Mouse (Mus musculus) left cerebral cortex, adult 6 months (tissue): ENCODE results near the gene Gm9817. TPM values are rescaled to one million over a fixed set of nuclear protein-coding genes. Genes with fewer than 3 reads are reported as not detected.

Experiments
- long read RNA-seq, 2 experiments: library from polyadenylated mRNA; unstranded; transcript quantifications; one replicate each; pipeline ENCODE4 v2.0.0; 2019 to 2020
- polyA plus RNA-seq: library from polyadenylated mRNA; unstranded; fragments of <200 nt; fragmentation: Nextera tagmentation; gene quantifications from 2 replicates; pipeline ENCODE4 v1.2.3, GENCODE M21; 2021

Gm9817 gene
- 0.05 TPM in 1 of 2 replicates, not detected in the other for polyA plus RNA-seq
- long read RNA-seq, experiment 1 = 0 reads
- long read RNA-seq, experiment 2 = 0 reads

GRCm38 (mm10) chr13:45078392-45078791 lies at the start of gene Gm9817:
Gene Gm9817, plus strand, starts transcription at chr13:45078692.

Other genes starting within 250 kb of the Gm9817 start
- gene Dtnbp1, start 76.5 kb upstream of the Gm9817 start, polyA plus RNA-seq = 116 and 134 TPM in 2 replicates